17 mouse cellular contexts compared by ENCODE assay signal in genomic region chr19:5017611-5018010, GRCm38 (mm10). TPM values are rescaled to one million over a fixed set of nuclear protein-coding genes. Genes with fewer than 3 reads are reported as not detected.
"Had no signal": no experiment of that assay in that cellular context is flagged by ENCODE, and none has a peak within 500 bp of the region (broad histone marks: within the 10 kb centered on the region; RNA-seq: fewer than 3 reads in every experiment).

No protein-coding gene starts in this region.

- H3K4me2 ChIP-seq: liver, embryonic 13.5 days; lung, embryonic 15.5 days; midbrain, embryonic 11.5 days; midbrain, embryonic 15.5 days; neural tube, embryonic 13.5 days; stomach, embryonic 15.5 days had no signal

- H3K27ac ChIP-seq: left cerebral cortex, adult 2 months; liver, embryonic 13.5 days; lung, embryonic 15.5 days; macrophage; midbrain, embryonic 15.5 days; neural tube, embryonic 13.5 days; stomach, embryonic 15.5 days had no signal

- H3K4me1 ChIP-seq: stomach, embryonic 15.5 days had no signal

- ATAC-seq: midbrain, embryonic 15.5 days had no signal

- H3K4me3 ChIP-seq: left cerebral cortex, adult 2 months; liver, embryonic 13.5 days; lung, embryonic 15.5 days; megakaryocyte, embryonic 14.5 days; midbrain, embryonic 15.5 days; neural tube, embryonic 13.5 days; stomach, embryonic 15.5 days had no signal

- H3K27me3 ChIP-seq: lung, embryonic 15.5 days; midbrain, embryonic 15.5 days; neural tube, embryonic 13.5 days; stomach, embryonic 15.5 days had no signal

- H3K9ac ChIP-seq: liver, embryonic 13.5 days; liver, postnatal 0 days; lung, embryonic 15.5 days; midbrain, embryonic 15.5 days; neural tube, embryonic 13.5 days; stomach, embryonic 15.5 days had no signal

- H3K9me3 ChIP-seq: liver, embryonic 13.5 days; lung, embryonic 15.5 days; megakaryocyte, embryonic 14.5 days; midbrain, embryonic 15.5 days; neural tube, embryonic 13.5 days; stomach, embryonic 15.5 days had no signal

- DNase-seq: kidney, postnatal 14 days; liver; liver, embryonic 13.5 days; liver, postnatal 0 days; lung, postnatal 14 days; retina, postnatal 1 day; thymus, postnatal 4 days had no signal

- H3K36me3 ChIP-seq: liver, embryonic 13.5 days; lung, embryonic 15.5 days; midbrain, embryonic 15.5 days; neural tube, embryonic 13.5 days; stomach, embryonic 15.5 days had no signal

RNA-seq across cellular contexts. Expression of gene Slc29a2, which starts 6.0 kb away (rescaled TPM):
- total RNA-seq: monocyte, adult 5-6 weeks had no signal

RNA-seq across cellular contexts. Expression of gene AC124502.3, which starts 21.1 kb away (rescaled TPM):
- total RNA-seq: monocyte, adult 5-6 weeks had no signal

RNA-seq across cellular contexts. Expression of gene Npas4, which starts 27.5 kb away (rescaled TPM):
- total RNA-seq: monocyte, adult 5-6 weeks had no signal
- polyA plus RNA-seq: limb, embryonic 11.5 days; liver, embryonic 13.5 days; liver, postnatal 0 days had no signal
